Mouse (Mus musculus) 3T3-L1 (cell line): ENCODE measurements around the gene Tmem151b.

Experiments
- DNase-seq: peaks from one replicate; pipeline ENCODE4 v3.0.0-alpha.2; 2015; ENCODE audit warnings: low read depth, low spot score

Gene Tmem151b

GRCm38 (mm10) chr17:45549617-45550181, at the start of gene Tmem151b:
Tmem151b (minus strand) TSS chr17:45549677.
- DNase-seq = no peak

DNA sequence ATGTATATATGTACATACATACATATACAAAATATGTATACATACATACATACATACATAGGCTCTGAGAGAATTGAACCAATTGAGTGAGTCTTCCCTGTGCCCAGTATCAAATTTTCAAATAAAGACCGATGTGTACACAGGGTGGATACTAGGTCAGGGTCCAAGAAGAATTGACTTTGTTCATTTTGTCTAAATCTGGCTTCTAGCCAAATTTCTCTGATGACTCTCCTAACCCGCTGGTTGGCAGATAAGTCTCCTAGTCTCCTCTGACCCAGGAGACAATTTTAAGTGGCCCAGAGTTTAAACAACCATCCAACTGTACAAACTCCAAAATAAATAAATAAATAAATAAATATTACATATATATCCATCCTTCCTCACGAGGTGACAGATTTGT, 49.4 kb upstream of the Tmem151b start:
- no peak for DNase-seq

- DNase-seq = no peak
These were observed 48.9 kb upstream of the Tmem151b start for GRCm38 (mm10) chr17:45598376-45598775.

DNA sequence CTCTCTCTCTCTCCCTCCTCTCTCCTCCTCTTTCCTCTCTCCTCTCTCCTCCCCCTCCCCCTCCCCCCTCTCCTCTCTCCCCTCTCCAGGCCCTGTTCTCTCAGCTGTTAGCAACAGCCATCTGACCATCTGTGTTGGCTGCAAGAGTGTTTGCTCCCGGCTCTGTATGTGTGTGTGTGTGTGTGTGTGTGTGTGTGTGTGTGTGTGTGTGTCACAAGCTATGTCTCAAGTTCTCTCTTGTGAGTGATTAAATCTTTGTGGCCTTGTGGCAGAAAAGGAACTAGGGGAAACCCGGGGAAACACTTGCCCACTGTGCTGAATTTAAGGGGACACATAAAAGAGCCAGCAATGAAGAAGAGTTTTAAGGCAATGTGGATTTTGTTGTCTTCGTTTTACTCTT, 48.3 kb upstream of the Tmem151b start:
- DNase-seq = peak; percentile 51

GRCm38 (mm10) chr17:45596631-45597396, 47.3 kb upstream of the Tmem151b start:
- DNase-seq = peak; percentile 94

DNA sequence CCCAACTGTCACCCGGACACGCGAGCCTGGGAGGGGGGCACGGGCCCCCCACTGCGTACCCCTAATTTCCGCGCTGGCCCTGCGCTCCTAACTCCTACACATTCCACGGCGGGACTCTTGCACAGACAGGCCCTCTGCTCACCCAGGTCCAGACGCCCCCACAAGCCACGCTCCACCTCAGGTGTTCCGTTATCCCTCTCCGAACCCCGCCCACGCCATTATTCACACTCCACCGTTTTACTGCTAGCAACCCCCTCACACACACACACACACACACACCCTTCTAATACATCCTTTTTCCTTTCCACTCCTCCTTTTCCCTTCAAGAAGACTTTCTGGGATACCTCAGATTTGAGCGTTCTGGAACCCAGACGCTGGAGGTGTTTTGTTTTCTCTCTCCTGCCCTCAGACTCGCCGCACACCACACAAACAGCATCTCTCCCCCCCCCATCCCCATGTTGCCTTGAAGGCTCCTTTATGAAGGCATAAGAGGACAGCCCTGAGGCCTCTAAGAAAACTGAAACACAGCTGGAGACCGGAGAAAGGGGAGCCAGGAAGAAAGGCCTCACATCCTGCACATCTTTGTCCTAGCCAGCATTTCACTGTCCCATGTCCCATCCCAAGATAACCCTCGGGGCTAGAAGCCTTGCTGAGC, 46.4 kb upstream of the Tmem151b start:
- peak; percentile 48 for DNase-seq

DNA sequence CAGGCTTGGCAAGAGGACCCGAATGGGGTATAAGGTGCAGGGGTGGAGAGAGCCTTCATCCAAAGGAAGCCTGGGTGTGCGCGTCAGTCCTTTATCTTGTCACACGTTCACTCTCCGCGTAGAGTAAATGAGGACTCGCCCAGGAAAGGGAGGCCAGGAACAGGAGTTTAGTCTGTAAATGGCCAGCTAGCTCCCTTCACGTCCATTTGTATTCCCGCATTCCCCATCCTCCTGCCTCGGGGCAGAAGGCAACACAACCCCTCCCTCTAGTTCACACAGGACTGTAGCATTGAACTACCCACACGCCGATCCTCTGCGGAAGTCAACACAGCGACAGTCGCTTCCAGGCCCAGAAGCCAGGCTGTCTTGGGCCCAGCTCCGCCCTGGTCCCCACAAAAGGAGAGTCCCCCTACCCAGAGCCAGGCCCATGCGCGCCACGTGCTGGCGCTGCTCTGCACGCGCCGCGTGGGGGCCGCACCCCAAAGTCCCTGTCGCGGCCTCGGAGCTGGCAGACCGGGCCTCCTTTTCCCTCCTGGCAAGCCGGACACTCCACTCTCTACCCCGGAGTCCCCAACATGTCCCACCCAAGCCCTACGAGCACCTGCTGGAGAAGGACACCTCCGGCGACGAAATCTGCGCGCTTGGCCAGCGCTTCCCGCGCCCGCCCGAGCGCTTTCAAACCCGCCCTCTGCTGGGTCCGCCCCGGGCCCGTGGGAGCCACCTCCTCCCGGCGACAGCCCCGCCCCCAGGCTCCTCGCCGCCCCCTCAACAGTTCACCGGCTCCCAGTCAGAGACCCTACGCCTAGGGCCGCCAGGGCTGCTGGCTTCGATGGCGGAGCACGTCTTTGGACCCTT, 45.6 kb upstream of the Tmem151b start:
- peak; percentile 49 for DNase-seq

DNA sequence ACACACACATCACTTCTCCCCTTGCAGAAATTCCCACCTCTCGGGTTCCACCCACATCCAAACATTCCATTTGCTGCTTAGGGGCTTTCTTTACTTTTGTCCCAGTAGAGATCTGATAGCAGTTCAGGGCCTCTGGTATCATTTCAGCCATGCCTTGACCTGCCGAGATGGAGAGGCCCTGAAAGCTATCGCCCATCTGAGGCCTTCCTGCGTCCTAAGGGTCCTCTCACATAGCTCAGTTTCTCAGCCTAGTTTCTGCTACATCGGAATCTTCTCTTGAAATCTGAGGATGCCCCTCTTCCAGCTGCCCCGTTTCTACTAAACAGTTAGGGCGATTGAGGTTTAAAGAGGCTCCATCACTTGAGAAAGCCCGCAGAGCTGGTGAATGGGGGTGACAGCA, 44.7 kb upstream of the Tmem151b start:
- DNase-seq = no peak

DNA sequence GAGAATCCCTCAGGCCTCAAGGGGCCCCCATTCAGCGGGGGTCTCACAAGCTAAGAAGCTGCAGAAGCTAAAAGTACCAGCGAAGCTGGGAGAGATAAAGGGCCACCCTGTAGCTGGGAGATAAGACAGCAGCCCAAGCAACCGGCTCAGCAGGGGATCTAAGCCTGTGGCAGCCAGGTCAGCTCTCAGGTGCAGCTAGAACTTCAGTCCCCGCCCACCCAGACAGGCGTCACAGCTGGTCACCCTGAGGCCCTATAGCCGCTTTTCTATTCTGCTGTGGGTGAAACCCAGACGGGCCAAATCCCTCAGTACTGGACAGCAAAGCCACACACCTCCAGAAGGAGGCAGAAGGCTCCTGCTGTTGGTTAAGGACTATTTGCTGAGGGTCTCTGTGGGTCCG, 44.0 kb upstream of the Tmem151b start:
- no peak for DNase-seq

DNA sequence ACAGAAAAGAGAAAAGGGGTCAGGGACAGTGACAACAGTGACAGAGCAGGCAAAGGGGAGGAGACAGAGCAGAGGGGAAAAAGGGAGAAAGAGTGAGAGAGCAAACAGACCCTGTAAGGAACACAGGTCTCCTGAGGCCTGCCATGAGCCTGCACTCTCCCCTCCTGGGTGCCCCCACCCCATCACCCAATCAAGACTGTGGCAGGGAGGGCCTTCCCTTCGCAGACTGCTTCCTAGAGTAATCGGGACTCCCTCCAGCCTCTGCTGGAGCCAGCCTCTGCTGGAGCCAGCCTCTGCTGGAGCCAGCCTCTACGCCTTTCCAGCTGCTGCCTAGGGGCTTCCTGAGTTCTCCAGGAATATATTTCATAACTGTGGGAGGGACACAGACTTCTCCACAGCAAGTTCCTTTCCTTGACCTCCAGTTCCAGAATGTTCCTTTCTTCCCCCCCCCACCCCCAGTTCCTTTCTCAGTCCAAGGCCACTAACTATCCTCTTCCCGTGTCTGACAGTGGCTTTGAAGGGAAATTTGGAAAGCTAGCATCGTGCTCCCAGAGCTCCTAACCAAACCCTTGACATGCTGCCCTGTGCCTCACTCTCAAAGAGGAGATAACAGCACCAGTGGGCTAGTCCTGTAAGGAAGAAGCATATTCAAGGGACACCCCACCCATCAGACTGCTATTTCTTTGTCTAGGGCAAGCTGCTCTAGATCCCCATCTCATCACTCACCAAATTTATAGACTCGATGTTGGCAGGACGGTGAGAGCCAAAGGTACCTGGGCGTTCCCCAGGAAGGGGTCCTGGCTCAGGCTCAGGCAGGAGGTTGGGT, 43.3 kb upstream of the Tmem151b start:
- no peak for DNase-seq

GRCm38 (mm10) chr17:45591701-45592605, 42.5 kb upstream of the Tmem151b start:
- no peak for DNase-seq

DNA sequence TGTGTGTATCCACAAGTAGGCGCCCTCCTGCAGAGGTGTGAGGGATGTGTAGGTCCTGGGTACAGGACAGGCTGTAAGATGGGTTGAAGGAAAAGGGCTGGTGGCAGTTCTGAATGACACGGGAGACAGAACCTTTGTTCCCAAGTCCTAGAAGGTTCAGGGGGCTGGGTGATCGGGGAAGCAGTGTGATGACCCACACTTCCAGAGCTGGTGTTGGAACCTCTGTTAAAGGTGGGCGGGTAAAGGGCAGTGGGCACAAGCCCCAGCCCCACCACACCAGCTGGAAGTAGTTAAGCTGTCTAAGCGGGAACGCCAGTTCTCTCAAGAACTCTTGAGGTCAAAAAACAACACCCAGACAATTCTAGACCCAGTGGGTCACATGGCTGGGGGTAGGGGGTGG, 40.9 kb upstream of the Tmem151b start:
- no peak for DNase-seq

GRCm38 (mm10) chr17:45589844-45590243, 40.4 kb upstream of the Tmem151b start:
- DNase-seq = no peak

- DNase-seq = no peak
These were observed 39.8 kb upstream of the Tmem151b start for GRCm38 (mm10) chr17:45589236-45589635.

GRCm38 (mm10) chr17:45588370-45588769, 38.9 kb upstream of the Tmem151b start:
- no peak for DNase-seq

GRCm38 (mm10) chr17:45586449-45586837, 37.0 kb upstream of the Tmem151b start:
- DNase-seq = peak; percentile 53

GRCm38 (mm10) chr17:45585725-45586448, 36.4 kb upstream of the Tmem151b start:
- DNase-seq = no peak

DNA sequence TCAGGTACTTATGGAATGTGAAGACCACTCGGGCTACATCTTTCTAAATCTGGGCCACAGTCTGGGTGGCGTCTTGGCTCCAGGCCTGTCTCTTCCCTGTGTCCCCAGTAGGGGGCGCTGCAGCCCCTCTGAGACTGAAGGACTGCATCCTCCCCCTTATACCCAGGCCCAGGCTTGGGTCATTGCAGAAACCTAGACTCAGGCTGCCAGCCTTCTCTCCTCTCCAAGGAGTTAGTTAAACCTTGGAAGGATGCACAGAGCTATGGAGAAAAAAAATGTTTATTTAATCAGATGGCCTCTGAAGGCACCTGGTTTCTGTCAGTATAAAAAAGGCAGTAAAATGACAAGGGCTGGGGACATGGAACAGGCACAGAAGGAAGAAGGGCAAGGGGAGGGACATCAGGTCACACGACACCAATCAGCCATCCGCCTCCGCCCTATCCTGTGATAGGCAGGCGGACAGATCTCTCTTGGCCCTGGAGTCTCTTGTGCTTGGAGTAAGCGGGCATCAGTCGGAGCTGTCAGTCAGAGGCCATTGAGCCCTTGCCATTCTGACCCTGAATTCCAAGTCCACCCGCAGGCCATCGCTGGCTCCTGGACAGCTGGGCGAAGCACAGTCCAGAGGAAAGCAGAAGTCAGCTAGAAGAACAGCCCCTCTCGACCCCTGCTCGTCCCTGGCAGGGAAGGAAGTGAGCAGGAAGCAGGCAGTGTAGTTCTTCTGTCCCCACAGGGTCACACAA, 35.6 kb upstream of the Tmem151b start:
- peak; percentile 85 for DNase-seq
